Mouse (Mus musculus) heart, postnatal 25 days (tissue): ENCODE results near the gene Ugt1a1. TPM values are rescaled to one million over a fixed set of nuclear protein-coding genes. Genes with fewer than 3 reads are reported as not detected.

Source experiments
- DNase-seq: peaks from one replicate; pipeline ENCODE4 v3.0.0; 2022; ENCODE audit warnings: low spot score
- intact Hi-C: fragments of 180-260 bp; cut with DNase I; formaldehyde crosslinking; loops from one replicate; pipeline ENCODE4 v1.15.1; 2025
- total RNA-seq, 2 experiments: library from RNA; stranded (reverse); gene quantifications; 2 replicates each; pipeline ENCODE4 v1.2.3; 2021

Gene Ugt1a1
- total RNA-seq, 2 experiments from 2014 or later: not detected

DNA sequence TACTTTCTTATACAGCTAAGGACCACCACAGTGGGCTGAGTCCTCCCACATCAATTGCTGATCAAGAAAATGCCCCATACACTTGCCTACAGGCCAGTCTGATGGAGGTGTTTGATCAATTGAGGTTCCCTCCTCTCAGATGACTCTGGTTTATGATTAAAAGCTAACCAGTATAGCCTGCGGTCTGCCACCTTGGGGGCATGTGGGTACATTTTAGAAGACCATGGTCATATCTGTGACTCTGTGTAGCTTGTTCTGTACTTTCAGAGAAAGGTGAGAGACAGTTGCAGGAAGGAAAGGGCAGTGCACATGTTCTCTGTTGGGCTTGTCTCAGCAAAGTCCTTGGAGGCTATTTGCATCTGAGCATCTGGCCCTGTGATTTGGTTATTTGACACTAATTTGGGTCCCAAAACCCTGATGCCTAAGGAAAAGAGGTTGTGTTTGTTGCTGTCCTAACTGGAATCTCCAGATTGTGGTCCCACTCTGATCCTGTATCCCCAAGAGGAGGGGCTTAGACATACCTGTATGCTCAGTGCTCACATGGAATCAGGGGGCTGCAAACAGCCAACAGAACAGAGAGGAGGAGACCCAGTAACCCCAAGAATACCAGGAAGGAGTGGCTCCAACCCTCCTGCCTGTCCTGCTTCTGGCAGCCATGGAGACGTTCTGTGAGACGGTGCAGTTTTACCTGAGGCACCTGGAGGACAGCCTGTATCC is 21.1 kb downstream of the Ugt1a1 start:
- no peak for DNase-seq
- intact Hi-C loops: no loop called here

DNA sequence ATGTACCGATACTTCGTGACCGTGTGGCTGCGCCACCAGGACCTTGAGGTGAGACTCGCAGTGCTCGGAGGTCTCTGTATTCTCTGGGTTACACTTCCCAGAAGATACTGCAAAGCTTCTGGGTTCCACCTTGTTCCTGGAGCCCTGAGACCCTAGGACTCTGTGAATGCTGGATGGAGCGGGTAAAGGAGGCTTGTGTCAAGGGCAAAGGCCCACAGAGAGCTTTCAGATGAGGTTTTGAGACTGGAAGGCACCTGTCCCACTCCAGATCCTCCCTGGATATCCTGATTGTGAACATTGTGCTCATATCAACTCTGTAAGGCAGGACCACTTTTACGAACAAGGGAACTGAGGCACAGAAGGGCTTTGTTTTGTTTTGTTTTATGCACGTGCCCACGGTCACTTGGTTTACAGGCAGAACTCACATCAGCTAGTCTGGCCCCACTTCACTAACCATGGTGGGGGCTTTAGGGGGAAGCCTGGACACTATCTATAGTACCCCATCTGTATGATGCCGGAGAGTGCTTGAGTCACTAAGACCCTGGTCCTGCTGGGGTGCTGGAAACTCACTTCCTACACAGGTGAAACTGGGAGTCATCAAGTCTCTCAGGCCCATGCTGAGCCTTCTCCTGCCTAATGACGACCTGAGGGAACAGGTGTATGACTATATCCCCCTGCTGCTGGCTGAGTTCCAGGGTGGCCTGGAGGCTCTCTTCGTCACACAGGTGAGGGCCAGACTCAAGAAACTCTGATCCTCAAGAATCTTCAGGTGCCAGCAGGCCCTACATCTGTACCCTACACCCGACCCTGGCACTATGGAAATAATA is 21.9 kb downstream of the Ugt1a1 start:
- no peak for DNase-seq
- intact Hi-C loops: no loop called here

DNA sequence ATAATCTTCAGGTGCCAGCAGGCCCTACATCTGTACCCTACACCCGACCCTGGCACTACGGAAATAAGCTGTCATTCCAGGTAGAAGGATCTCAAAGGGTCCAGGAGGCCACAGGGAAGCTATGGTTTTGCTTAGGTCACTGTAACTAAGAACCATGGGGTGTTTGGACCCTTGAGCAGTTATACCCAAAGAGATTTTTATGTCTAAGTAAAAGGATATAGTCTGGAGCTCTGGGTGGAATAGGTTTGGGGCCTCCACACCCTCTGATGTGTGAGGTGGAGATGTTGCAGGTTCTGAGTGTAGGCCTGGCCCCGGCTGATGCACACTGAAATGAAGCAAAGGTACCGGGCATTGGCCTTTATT is 22.5 kb downstream of the Ugt1a1 start:
- intact Hi-C loops: no loop called here
- no peak for DNase-seq

DNA sequence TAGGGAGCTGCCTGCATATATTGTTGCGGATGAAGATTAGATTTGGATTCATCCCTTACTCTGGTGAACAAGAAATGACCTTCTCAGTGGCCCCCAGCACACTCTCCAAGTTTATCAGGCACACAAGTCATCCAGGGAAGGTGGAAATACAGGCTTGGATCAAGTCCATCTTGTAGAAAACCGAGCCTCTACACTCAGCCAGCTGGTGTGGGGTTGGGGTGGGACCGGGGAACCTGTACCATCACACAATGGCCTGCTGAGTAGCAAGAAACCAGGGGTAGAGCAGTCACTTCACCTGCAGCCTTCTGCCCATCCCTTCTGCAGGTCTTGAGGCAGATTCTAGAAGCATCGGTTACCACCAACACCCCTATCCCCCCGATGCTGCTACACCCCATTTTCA is 22.9 kb downstream of the Ugt1a1 start:
- no peak for DNase-seq
- intact Hi-C loops: no loop called here

DNA sequence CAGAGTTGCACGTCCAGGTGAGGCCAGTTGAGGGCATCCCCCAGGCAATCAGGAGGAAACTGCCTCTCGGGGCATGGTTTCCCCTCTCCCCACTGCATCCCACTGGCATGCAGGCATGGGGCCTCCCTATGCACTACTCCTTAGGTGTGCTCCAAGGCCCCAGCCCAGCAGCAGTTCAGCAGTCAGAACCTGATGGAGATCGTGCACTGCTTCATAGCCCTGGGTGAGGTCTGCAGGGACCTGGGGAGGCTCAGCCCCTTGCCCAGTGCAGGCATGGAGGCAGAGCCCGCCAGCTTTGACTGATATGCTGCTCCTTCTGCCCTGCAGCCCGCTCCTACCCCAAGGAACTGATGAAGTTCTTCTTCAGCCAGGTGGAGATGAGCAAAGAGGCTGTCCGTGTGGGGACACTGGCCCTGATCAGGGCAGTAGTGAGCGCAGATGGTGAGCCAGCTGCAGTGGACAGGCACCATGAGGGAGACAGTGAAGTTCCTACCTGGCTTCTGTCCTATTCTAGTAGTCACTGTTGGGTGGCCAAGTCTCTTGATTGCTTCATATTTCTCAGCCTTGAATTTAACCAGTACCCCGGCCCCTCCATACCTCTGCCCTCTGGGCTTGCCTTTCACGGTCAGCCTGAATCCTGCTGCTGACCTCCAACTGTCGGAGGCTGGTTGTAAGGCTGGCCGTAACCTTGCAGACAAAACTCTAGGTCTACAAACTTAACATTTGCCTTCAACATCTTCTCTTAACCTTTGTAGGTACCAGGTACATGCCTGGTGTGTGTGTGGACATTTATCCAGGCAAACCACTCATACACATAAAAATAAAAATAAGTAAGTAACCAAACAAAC is 23.5 kb downstream of the Ugt1a1 start:
- no peak for DNase-seq

DNA sequence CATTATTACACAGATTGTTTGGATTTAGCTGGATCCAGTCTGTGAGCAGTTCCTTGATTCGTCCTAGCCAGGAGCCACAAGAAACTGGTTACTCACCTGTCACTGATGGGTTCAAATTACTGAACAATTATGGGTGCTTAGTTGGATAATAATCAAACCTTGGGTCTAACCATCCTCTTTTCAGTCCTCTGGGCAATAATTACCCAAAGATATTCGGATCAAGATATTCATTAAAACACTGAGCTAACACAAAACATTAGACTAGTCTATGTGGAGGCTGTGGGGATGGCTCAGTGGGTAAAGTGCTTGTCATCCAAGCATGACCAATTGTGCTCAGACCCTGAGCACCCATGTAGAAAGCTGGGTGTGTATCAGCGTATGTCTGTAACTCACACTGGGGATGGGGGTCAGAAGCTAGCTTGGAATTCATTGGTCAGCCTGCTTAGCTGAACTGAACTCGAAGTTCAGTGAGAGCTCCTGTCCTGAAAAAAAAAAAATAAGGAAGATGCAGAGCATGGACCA is 24.2 kb downstream of the Ugt1a1 start:
- intact Hi-C loops: no loop called here
- no peak for DNase-seq

More for the DNA sequence above, 23.5 kb downstream of the Ugt1a1 start:
- intact Hi-C loops: no loop called here

DNA sequence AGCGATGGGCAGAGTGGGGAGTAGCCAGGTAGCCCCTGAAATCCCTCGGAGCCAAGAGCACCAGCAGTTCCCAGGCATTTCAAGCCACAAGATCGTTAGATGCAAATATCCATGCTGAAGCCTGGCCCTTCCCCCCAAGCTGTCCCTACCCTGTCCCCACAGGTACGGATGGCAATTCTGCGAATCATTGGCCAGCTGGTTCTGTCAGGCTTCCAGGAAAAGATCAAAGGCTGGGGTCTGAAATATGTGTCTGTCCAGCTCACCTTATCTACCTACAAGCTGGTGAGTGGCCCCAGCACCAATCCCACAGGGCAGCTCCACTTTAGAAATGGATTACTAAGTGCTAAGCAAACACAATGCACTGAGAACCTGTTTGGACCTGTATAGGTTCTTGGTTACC is 25.6 kb downstream of the Ugt1a1 start:
- no peak for DNase-seq
- intact Hi-C loops: no loop called here

DNA sequence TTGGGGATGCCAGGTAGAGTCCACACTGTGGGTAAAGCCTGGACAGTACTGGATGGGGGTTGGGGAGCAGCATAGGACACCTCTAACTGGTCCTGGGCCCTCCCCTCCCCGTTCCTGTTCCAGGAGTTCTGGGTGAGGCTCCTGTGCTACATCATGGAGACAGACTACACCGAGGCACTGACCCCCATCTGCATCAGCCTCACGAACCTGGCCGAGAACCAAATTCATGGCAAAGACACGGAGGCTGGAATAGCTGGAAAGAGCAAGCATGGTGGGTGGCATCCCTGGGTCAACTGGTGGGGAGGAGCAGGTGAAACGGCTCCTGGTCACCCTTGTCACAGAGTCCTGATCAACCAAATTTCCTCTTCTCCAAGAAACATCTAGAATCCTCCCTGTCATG is 27.0 kb downstream of the Ugt1a1 start:
- DNase-seq: no peak
- intact Hi-C loops: no loop called here

DNA sequence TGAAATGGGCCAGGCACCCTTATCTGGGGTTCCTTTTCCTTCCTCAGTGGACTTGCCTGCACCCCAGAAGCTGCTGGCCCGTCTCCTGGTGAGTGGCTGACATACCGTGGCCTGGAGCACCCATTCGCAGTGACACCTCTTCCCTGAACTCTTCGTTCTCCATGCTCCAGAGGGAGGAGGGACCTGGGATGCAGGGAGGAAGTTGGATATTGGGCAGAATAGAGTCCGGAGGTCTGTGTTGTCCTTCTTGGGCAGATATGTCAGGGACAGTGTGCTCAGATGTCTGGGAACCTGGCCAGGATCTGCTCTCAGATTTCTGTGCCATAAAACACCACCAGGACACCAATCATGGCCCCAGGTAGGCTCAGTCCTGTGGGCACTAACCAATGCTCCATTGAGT is 28.3 kb downstream of the Ugt1a1 start:
- intact Hi-C loops: no loop called here
- no peak for DNase-seq

DNA sequence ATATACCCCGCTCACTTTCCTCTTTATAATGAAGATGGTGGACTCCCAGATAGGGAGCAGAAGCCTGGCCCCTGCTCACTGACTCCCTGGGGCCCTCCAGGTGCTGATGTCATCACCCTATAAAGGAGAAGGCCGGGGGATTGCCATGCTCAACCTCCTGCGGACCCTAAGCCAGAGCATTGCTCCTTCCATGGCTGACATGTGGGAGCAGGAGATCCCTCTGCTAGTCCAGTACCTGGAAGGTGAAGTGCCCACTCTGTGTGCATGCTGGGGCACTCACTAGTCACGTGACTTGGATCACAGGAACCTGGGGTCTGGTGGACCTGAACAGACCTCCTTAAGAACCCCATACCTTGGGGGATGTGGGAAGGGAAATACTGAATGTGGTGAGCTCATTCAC is 28.8 kb downstream of the Ugt1a1 start:
- intact Hi-C loops: no loop called here
- no peak for DNase-seq

DNA sequence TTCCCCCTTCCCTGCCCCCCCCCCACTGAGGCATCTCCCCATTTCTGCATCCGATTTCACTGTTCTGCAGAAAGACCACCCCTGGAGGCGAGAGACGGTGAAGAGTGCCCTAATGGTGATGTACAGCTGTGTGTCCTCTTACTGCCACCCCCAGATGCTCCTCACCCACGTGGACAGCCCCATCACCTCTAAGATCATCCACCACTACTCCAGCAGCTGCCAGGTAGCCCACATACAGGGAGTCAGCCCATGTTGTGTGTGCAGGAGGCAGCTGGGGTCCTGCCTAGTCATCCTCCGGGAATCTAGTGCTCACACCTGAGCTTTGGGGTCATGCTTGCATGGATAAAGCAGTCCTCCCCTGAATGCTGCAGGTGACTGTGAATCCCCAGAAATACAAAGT is 32.1 kb downstream of the Ugt1a1 start:
- no peak for DNase-seq
- intact Hi-C loops: no loop called here

DNA sequence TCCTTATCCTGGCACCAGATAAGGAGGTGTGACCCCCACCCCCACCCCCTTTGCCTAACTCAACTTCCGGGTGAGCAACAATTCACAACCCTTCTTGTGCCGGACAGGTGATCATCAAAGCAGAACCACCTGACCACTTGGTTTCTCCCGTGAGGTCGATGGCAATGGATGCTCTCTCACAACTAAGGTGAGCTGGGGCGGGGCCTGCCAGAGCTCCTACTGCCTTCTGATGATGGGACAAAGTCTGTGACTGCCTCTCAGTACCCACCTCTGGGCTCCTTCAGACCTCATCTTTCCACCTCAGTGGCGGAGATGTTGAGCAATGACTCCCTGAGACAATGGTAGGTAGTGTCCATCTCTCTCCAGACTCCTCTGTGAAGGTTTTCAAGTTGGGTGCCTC is 34.1 kb downstream of the Ugt1a1 start:
- intact Hi-C loops: no loop called here

DNA sequence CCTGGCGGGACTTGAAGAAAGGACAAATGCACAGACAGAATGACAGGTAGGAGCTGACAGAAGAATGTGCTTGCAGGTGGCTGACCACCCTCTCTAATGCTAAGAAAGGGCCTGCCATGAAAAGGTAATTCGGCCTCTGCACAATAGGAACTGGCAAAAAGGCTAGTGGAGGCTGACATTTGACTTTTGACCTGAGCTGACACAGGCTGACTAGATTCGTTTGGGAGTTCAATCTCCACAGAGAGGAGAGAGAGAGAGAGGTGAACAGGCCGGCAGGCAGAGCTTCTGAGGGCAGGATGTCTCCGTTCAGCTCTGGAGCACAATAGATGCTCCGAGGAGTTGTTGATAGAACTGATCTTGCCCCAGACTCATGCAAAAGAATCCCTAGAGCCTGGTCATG is 34.6 kb downstream of the Ugt1a1 start:
- no peak for DNase-seq
- intact Hi-C loops: no loop called here

More for the DNA sequence above, 34.1 kb downstream of the Ugt1a1 start:
- DNase-seq: no peak

DNA sequence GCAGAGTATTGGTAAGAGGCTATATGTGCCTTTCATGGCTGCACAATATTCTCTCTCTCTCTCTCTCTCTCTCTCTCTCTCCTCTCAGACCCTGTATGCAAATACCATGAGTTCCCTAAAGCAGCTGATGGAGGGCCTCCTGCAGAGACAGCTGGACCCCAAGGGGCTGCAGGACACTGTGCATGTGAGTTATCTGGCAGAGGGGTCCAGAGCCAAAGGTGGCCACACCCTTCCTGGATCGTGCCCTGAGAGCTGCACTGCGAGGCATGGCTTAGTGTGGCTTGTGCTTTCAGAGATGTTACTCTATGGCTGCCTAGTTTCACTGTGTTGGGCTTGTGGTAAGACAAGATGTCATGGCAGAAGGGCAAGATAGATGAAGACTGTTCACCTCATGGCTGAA is 35.9 kb downstream of the Ugt1a1 start:
- intact Hi-C loops: no loop called here
- DNase-seq: no peak

DNA sequence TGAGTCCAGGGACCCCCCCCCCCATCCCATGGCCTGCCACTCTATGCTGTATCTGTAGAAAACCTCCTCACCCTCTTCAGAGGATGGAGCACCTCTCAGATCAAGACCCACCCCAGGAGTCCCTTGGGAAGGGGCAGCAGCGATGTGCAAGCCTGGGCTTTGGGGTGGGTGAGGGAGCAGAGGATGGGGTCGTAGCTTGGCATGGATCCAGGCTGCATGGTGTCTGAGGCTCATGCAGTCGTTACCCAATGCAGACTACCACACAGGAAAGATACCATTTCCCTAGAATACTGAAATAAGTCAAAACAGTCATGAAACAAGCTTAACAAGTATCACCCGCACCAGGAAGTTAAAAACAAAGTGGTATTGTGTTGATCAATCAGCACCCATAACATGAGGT is 36.9 kb downstream of the Ugt1a1 start:
- intact Hi-C loops: no loop called here
- no peak for DNase-seq

DNA sequence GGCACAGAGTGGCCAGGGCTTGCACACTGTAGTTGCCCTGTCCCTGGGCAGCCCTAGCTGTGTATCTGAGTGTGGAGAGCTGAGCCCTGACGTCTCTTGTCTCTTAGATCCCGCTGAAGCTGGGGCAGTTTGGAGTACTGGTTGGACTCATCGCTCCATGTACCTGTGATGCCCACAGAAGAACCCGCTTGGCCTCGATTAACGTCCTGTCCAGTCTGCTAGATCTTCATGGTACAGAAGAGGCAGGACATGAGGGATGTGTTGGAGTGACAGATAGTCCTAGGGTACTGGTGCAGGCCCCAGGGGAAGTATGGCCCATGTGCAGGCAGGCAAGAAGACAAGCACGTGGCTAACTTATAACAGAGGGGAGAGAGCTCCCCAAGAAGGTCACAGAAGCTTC is 37.8 kb downstream of the Ugt1a1 start:
- intact Hi-C loops: no loop called here
- DNase-seq: no peak

DNA sequence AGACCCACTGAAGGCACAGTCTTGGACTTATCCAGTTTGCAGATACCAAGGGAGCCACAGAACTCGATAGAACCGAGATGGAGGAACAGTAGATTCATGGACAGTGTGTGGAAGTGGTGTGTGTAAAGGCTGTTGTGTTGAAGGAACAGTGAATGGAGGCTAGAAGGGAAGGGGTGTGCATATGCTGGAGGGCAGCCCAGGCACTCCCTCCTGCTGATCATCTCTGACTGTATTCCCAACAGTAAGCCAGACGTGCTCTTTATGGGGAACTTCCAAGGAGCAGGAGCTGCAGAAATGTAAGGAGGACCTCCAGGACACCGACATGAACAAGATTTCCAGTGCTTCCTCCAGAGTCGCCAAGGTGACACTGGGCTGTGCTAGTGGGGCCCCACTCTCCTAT is 38.3 kb downstream of the Ugt1a1 start:
- intact Hi-C loops: no loop called here

DNA sequence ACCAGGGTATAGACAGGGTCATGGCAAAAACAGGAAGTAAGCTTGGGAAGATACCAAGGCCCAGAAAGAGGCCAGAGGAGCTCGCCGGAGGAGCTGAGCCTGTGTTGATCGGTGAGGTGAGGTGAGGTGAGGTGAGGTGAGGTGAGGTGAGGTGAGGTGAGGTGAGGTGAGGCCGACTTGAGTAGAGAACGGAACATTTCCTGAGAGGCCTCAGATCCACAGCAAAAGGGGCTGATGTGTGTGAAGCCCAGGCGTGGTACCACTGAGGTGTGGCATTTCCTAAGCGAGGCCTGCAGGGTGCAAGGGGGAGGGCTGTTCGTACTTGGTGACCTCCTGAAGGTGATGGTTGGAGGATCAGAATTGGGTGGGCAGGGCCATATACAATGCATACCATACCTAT is 41.3 kb downstream of the Ugt1a1 start:
- DNase-seq: no peak
- intact Hi-C loops: no loop called here

More for the DNA sequence above, 38.3 kb downstream of the Ugt1a1 start:
- DNase-seq: no peak

DNA sequence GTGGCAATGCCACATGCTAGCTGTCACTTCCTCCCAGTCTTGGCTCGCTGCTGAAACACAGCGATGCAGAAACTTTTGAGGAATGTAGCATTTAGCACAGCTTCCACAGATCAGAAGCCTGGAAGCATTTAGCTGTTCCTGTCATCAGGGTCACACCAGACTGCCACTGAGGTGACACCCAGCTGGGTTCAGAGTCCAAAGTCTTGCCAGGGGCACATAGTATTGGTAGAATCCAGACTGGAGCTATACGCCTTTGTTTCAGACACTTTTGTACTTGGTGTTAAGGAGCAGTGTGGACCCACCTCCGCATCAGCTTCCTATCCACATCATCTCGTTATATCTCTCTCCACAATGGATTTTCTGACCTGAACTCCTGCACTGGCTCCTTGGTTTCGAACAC is 41.8 kb downstream of the Ugt1a1 start:
- DNase-seq: no peak
- intact Hi-C loops: no loop called here

DNA sequence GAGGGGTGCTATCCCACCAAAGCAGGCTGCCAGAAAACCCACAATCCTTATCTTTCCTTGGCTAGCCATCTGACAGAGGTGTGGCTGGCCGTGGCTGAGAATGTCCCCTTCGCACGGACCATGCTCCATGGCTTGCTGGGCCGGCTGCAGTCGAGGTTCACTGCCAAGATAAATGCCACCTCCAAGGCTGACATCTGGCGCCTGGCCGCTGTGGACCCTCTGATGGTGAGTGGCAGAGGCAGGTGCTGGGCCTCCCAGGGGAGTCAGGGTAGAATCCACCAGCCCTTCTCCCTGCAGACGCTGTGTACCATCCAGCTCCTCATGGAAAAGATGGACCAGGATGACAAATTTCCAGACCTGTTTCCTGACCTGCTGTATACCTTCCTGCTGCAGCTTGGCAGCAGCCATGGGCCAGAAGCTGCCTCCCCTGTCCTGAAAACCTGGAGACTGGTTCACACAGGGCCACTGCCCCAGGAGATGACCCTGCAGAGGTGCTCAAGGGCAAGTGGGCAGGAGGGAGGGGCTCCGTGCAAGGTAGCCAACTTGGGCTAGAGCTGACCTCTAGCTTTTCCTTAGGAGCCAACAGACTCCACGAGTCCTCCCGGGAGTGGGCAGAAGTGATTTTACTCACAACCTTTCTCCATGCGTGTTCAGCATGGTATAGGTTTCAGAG is 43.2 kb downstream of the Ugt1a1 start:
- no peak for DNase-seq
- intact Hi-C loops: no loop called here
